Mouse (Mus musculus) urinary bladder, postnatal 14 days (tissue): ENCODE results near the gene Pdia5.

Source experiments
- DNase-seq: peaks from one replicate; pipeline ENCODE4 v3.0.0; 2021; ENCODE audit warnings: low spot score

The Pdia5 gene

GRCm38 (mm10) chr16:35484526-35485233, 6.0 kb downstream of the Pdia5 start:
- DNase-seq: no peak

DNA sequence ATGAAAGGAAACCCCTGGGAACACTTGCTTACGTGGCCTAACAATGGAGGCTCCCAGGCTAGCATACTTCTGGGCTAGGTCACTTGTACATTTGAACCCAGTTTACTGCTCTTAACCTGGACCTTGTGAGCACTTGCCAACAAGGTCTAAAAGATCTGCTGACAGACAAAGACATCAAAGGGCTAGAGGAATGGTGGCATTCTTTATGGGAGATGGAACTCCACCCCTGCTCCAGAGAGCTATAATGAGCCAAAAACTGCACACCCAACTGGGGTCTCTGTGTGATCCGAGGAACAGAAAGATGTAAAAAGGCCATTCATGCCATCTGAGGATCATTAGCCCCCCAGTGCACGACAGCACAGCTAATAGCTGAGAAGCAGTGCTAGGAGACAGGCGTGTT, 6.6 kb downstream of the Pdia5 start:
- DNase-seq: no peak

DNA sequence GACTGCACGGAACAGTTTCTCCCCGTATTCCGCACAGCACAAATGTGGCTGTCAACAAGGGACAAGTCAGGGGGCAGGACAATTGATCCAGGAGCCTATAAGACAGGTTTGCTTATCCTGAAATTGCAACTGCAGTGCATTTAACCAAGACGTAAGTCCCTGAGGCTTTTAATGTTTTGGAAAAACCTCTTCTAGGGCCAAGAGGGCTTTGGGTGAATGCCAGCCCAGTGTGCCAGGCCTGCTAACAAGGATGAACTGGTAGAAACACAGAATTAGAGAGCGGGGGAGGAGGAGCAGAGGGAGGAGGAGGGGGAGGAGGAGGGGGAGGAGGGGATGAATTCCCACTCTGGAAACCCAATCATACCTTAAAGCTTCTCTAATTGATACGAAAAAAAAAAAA, 11.4 kb downstream of the Pdia5 start:
- no peak for DNase-seq

- no peak for DNase-seq
Measured at GRCm38 (mm10) chr16:35477273-35477672, 13.4 kb downstream of the Pdia5 start.

GRCm38 (mm10) chr16:35472569-35473275, 18.0 kb downstream of the Pdia5 start:
- DNase-seq: no peak

DNA sequence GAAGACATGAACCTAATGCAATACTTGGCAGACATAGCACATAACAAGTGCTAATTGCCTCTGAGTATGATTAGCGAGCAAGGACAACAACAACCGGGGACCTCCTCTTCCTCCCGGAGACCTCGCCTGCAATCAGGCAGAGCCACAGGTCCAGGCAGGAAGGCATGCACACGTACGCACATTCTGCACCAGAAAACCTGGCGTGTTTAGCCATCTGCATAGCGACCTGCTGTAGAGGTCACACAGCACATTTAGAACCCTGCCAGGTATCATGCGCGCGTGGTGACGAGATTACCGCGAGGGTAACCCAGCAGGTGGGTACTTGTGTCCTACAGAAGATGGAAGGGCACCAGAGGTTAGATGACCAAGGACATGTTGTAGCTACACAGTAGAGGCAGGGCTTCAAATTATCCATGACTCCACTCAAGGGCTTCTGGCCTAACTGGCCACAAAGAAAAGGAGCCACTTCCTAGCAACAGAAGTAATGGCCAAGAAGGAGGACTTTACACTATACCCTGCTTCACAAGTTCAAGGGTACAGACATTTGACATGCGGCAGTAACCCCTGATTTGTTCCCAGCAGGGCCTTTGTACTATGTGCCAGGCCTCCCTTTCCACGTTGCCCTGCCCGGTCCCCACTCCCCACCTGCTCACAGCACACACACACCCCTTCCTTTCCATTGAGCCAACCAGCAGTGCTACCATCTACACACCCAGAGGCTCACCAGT, 18.7 kb downstream of the Pdia5 start:
- DNase-seq: no peak

GRCm38 (mm10) chr16:35470983-35471382, 19.7 kb downstream of the Pdia5 start:
- no peak for DNase-seq

DNA sequence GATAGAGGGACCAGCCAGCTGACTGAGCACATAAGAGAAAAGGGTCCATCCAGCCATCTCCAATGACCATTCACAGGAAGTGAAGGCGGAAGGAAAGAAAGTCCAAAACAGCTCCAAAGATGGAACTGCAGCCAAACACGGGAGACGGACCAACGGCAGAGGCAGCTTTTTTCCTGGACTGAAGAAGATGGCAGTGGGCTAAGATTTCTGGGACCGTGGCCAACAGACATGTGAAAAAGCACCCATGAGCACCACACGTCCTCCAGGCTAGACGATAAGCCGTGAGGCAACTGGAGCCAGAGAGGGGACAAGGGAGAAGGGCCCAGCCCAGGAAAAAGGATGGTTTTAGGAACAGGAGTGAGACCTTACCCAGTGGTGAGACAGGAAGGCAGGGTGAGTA, 20.6 kb downstream of the Pdia5 start:
- no peak for DNase-seq

DNA sequence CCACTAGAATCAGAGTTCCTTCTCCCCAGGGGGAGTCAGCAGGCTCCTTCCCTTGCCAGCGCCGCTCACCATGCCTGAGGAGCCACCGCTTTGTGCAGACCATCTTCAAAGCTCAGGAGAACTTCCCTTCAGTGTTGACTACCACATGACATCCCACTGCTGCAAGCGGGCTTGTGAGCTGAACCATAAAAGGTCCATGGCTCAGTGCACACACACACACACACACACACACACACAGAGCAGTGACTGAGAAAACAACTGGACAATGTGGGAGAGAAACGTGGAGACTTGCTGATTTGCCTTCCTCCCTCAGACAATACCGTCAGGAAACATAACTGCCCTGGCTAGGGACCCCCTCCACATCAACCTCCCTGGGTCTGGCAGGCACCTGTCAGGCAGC, 21.7 kb downstream of the Pdia5 start:
- no peak for DNase-seq

- DNase-seq: no peak
Measured at GRCm38 (mm10) chr16:35467044-35467443, 23.6 kb downstream of the Pdia5 start.

DNA sequence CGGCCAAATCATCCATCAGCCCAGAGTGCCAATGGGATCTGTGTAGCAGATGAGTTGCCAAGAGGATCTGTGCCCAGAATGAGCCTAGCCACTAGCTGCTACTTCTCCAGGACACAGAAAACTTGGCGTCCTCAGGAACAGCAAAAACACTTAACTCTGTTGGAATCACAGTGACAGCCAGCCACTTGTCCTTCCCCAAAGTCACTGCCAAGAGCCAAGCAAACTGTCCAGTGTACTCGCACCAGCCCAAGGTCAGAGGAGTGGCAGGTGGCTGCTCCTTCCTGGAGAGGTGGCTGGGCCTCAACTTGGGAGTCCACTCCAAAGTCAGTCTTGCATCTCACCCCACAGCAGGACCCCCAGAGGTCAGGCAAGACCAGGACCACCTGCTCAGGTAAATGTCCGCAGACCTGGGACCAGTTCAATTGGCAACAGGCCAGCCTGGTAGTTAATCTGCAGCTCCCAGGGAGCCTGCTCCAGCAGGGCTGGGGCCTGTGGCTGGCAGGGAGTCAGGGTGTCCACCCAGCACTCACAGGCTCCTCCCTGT, 24.8 kb downstream of the Pdia5 start:
- DNase-seq: no peak

- DNase-seq: no peak
Measured at GRCm38 (mm10) chr16:35464686-35465308, 25.9 kb downstream of the Pdia5 start.

DNA sequence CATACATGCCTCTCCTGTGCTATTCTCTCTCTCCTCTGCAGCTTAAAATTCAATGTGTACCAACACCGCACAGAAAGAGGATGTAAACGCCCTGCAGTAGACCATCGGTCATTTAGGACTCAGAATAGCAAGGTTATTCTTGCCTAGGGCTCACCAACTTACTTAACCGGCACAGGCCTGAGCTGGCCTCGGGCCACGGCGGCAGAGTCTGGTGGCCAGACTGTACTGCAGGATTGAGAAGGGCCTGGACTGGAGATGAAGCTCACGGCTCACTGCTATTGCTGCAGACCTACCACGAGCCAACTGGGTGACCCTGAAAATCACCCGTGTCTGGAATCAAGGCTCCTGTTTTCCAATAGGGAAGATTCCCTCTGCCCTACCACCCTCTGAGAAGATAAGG, 27.0 kb downstream of the Pdia5 start:
- no peak for DNase-seq

- DNase-seq: no peak
Measured at GRCm38 (mm10) chr16:35462955-35463354, 27.7 kb downstream of the Pdia5 start.

DNA sequence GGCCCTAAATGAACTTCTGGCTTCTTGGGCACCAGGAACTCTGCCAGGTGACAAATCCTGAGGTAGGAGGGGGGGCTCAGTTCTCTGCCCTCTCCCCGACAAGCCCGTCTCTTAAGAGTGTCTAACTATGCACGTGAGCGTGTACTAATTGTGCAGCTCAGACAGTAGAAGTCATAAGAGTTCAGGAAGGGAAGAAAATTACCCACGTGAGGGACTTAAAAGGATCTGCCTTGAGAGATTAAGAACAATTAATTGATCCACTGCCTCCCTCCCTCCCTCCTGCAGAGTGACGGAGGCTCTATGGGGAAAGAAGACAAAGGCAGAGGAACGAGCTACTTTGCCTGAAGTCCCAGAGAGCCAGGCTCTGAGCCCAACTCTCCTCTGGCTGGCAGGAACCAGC, 31.1 kb downstream of the Pdia5 start:
- DNase-seq: no peak

DNA sequence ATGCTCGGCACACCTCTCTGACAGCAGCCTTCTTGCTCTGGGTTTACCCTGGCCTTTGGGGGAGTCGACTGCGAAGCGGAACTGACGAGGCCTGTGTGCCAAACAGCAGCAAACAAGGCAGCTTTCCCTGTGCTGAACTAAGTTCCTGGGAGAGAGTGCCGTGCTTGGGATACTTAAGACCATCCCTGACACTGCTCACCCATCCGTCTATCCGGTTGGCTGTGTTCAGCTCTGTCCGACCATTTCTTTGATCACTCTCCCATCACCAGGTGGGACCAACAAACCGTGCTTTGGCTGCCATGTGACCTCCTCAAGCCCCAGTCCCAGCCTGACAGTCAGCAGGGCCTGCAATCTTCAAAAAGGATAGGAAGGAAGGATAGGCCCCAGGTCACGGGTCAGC, 32.4 kb downstream of the Pdia5 start:
- no peak for DNase-seq

- DNase-seq: no peak
Measured at GRCm38 (mm10) chr16:35457488-35457887, 33.2 kb downstream of the Pdia5 start.

DNA sequence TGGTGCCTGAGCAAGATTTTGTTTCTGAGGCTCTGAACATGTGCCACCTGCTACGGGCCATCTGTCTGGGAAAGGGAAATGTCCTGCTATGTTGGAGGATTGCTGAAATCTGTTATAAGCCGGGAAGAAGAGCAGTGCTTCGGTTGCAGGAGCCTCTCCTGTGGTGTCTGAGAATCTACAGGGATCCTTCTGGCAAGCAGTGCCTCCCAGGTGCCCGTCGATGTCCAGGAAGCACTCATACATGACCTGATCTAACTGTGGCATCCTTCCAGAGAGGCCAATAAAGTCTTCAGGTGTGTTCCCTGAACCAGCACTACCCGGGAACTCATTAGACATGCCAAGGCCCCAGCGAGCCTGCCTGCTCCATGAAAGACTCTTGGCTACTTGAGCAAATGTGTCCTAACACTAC, 33.7 kb downstream of the Pdia5 start:
- DNase-seq: no peak

DNA sequence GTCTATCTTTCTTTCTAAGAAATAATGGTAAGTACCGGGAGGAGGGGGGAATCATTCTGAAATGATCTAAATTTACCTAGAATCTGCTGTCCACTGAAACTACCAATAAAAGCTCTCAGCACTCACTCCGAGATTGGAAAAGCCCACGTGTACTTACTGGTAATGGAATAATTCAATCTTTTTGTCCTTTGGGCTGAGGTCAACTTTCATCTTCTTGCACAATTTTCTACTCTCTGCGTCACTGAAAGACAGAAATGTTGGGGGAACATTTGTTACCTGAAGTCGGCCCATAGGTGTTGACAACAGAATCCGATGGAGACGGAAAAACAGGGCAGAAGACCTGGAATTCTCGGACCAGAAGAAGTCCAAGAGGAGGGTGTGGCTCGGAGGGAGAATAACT, 34.4 kb downstream of the Pdia5 start:
- DNase-seq: no peak

GRCm38 (mm10) chr16:35455822-35456221, 34.9 kb downstream of the Pdia5 start:
- DNase-seq: no peak

GRCm38 (mm10) chr16:35450018-35450630, 40.5 kb downstream of the Pdia5 start:
- no peak for DNase-seq

- DNase-seq: no peak
Measured at GRCm38 (mm10) chr16:35442026-35442415, 48.7 kb downstream of the Pdia5 start.
